Mouse (Mus musculus) gonadal fat pad, adult 2 months (tissue): ENCODE results near the gene Kmt2c. TPM values are rescaled to one million over a fixed set of nuclear protein-coding genes. Genes with fewer than 3 reads are reported as not detected.
A peak's percentile ranks its signal among the peaks of the same experiment; 100 is the strongest.

Experiments
- DNase-seq: peaks from one replicate; pipeline ENCODE4 v3.0.0-alpha.2; 2012; ENCODE audit warnings: low read depth
- polyA plus RNA-seq: library from polyadenylated mRNA; depleted of rRNA; stranded (reverse); fragments of >200 nt; gene quantifications from 2 replicates; pipeline ENCODE4 v1.2.3, GENCODE M21; 2012; rRNA removed

Kmt2c gene
- 21.6 and 25.8 TPM in 2 replicates for polyA plus RNA-seq

DNA sequence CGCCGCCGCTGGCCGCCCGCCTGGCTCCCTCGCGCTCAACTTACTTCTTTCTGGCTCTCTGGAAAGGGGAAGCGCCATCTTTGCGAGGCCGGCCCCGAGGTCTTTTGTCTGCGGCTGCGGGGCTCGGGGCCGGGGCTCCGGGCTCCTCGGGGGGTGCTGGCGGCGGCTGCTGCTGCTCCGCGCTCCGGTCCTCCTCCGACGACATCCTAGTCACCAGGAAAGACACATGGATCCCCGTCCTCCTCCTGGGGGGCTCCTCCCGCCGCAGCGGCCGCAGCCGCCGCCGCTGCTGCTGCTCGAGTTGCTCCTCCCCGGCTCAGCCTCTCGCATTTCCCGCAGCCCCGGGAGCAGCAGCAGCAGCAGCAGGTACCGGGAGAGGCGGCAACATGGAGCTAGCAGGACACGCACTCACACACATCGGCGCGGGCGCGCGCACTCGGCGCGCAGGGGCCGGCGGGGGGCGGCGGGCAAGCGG is at the start of gene Kmt2c:
Kmt2c (minus strand) TSS at position 438 of the 475 bp plus-strand sequence.
- no peak for DNase-seq

- DNase-seq: no peak
These were observed 48.3 kb upstream of the Kmt2c start for GRCm38 (mm10) chr5:25546912-25547311.

DNA sequence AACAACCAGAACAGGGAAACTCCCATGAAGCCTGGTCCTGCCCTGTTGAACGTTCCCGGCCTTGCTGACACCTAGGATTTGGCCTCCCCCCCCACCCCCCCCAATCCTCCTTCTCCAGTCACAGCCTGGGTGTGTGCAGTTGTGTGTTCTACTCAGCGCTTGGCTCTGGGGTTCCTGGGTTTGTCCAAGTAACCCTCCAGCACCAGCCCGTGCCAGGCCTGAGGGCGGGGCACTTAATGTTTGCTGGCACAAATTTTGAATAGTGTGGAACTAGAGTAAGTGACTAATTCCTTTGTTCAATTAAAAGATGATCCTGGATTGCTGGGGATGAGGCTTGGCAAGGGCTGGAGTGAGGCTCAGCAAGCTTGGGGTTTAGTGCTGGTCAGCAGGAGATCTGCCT is 46.0 kb upstream of the Kmt2c start:
- DNase-seq: no peak

- no peak for DNase-seq
These were observed 45.5 kb upstream of the Kmt2c start for GRCm38 (mm10) chr5:25544061-25544460.

DNA sequence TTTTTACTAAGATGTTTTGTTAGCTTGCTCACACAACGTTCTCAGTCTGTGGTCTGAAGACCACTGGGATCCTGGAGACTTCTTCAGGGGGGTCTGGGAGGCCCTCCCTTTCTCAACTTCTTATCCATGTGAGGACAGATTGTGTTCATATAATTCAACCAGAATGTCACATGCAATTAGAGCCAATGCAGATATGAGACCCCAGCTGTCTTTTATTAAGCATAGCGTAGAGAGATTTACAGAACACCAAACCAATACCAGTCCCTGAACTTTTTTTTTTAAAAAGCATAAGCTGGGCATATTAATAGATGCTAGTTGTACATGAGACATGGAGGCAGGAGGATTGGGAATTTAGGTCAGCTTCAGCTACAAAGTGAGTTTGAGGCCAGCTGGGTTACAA is 43.1 kb upstream of the Kmt2c start:
- no peak for DNase-seq

GRCm38 (mm10) chr5:25540921-25541320 is 42.3 kb upstream of the Kmt2c start:
- no peak for DNase-seq

- DNase-seq: no peak
These were observed 41.8 kb upstream of the Kmt2c start for GRCm38 (mm10) chr5:25540412-25540811.

GRCm38 (mm10) chr5:25536921-25537409 is 38.4 kb upstream of the Kmt2c start:
- DNase-seq: no peak

DNA sequence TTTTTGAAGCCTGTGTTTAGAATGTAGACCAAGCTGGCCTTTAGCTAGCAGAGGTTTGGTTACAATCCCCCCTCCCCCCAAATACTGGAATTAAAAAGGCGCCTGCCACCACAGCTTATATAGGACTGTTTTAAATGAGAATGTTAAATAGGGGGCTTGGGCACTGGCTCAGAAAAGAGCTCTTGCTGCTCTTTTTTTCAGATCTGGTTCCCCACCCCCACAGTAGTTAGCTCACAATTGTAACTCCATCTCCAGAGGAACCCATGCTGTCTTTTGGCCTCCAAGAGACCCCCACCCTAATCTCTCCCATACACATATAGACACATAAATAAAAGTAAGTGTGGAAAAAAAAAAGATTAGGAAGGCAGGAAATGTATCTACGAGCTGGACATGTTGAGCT is 37.9 kb upstream of the Kmt2c start:
- no peak for DNase-seq

DNA sequence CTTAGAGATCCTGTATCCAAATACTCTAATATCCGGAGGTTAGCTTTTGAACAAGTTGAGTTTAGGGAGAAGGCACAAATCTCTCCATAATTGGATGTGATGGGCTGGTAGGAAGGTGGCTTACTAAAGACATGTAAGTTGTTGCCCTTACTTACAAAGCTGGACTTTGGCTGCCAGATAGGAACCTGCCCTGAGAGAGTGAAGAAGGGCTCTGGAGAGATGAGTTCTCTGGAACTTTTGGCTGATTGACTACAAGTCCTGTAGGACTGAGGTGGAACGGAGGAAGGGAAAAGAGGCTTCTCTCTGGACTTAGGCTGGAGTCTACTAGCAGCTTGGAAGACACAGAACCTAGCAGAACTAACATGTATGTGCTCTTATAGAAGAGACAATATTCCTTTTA is 37.0 kb upstream of the Kmt2c start:
- DNase-seq: no peak

GRCm38 (mm10) chr5:25533298-25533697 is 34.7 kb upstream of the Kmt2c start:
- DNase-seq: no peak

GRCm38 (mm10) chr5:25532256-25533147 is 33.9 kb upstream of the Kmt2c start:
- no peak for DNase-seq

DNA sequence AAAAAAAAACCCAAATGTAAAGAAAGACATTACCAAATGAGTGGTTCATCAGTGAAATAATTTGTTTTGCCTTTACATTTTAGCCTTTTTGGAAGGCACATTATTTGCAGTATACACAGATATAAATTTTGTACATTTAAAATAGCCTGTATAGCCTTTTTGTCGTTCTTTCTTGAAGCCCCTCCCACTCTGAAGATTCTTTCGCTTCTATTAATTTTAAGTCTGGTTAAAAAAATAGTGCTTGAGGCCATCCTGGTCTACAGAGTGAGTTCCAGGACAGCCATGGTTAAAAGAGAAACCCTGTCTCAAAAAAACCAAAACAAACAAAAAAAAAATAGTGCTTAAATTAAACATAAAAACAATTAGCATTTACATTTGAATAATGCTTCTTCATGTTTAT is 32.0 kb upstream of the Kmt2c start:
- no peak for DNase-seq

- DNase-seq: peak; percentile 83
These were observed 31.2 kb upstream of the Kmt2c start for GRCm38 (mm10) chr5:25529529-25530421.

GRCm38 (mm10) chr5:25528851-25529528 is 30.4 kb upstream of the Kmt2c start:
- DNase-seq: no peak

DNA sequence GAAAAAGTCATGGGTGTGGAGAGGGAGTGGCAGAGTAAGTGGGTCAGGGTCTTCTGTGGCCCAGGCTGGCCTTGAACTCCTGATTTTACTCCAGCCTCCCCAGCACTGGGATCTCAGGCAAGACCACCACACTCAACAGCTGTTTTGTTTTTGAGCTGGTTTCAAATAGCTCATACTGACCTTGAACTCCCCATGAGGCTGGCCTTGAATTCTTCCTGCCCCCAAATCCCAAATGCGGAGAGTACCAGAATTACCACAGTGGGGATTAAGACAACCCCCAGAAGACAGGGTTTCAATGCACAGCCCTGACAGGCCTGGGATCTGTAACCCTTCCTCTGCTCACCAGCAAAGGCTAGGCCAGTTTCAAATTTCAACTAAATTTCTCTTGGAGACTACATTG is 29.4 kb upstream of the Kmt2c start:
- no peak for DNase-seq

DNA sequence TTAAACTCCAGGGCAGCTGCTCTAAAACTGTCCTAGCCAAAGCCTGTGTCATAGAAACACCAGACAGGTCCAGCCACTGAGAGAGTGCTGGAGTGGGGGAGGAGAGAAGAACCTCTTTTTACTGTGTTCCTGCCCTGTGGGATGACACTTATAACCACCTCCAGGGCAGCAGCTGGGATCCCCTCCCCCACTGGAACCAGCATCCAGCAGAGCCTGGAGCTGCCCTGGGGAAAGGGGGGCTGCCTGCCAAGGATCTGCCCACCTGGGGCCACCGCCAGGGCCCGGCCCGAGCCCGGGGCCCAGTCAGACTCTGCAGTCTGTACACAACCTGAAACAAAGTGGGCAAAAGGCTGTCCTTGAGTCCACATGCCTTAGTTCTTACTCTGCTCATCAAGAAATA is 28.3 kb upstream of the Kmt2c start:
- no peak for DNase-seq

- no peak for DNase-seq
These were observed 27.5 kb upstream of the Kmt2c start for GRCm38 (mm10) chr5:25526116-25526515.

DNA sequence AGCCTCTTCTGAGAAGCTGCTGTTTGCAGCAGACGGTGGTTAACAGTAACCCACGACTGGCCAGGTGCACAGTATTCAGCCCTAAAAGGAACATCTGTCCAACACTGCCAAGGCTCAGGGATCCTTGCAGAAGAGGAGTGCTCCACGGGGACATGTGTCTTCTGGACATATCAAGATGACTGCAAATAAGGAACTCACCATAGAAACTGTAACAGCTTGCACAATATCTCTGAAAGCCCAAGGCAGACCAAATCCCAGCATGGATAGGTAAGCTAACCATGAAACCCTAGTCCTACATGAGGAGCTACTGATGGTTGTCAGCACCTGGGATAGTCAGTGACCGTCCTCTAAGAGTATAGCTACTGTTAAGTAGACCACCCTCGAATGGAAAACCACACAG is 22.9 kb upstream of the Kmt2c start:
- DNase-seq: no peak

DNA sequence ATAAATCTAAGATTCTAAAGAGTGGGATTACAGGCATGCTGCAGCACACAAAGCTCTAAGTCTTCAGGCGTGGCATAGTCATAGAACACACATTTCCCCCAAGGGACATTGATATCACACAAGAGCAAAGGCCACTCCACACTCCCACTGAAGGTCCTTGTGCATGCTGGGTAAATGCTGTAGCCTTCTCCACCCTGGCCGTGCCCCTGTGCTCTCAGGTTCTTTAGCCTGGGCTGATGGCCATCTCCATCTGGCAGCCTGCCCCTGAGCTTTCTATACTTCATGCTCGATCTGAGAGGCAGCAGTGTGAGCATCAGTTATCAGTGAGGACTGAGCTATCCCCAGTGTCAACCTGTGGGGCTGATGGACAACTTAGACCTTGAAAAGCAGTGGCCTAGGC is 21.2 kb upstream of the Kmt2c start:
- no peak for DNase-seq

DNA sequence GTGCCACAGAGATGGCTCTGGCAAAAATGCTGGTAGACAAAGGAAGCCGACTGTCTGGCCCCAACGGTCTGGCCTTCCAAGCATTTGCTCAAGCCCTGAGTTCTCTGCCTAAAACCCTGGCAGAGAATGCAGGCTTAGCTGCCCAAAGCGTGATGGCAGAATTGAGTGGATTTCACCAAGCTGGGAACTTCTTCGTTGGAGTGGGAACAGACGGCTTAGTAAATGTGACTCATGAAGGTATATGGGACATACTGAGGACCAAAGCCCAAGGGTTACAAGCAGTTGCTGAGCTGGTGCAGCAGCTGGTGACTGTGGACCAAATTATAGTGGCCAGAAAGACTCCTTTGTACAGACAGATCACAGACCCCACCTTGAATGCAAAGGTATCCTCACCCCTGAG is 19.0 kb upstream of the Kmt2c start:
- DNase-seq: no peak
